Mouse (Mus musculus): ENCODE data around the gene Ugcg.

Ugcg gene

DNA sequence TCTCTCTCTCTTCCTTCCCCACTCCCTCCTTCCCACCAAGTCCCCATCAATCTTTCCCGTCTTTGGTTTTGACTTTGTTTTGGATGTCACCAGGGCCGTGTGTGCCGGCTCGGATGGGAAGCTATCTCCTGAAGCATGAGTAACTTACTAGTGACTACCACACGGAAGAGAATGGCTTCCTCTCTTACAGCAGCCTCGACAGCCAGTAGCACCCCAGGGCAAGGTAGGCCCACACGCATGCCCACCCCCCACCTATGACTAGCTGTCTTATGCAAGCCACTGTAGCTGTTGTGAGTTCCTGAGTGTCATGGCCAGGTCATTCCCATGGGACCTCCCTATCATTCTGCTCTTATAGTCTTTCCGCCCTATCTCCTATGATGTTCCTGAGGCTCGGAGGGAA is 38.0 kb downstream of the Ugcg start:
- no peak for DNase-seq (ENCODE audit: low spot score)

DNA sequence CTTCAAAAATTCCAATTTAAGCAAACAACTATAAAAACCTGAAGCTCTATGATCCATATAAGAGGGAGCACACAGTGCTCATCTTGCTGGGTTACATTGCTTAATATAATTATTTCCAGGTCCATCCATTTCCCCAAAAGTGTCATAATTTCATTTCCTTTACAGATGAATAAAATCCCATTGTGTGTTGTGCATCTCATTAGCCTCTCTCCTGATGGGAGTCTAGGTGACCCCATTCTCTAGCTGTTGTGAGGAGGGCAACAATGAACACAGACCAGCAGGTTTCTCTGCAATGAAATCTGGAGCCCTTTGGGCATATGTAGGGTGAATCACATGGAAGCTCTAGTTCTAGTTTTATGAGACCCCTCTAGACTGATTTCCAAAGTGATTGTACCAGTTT is 39.9 kb downstream of the Ugcg start:
- no peak for DNase-seq (ENCODE audit: low spot score)

DNA sequence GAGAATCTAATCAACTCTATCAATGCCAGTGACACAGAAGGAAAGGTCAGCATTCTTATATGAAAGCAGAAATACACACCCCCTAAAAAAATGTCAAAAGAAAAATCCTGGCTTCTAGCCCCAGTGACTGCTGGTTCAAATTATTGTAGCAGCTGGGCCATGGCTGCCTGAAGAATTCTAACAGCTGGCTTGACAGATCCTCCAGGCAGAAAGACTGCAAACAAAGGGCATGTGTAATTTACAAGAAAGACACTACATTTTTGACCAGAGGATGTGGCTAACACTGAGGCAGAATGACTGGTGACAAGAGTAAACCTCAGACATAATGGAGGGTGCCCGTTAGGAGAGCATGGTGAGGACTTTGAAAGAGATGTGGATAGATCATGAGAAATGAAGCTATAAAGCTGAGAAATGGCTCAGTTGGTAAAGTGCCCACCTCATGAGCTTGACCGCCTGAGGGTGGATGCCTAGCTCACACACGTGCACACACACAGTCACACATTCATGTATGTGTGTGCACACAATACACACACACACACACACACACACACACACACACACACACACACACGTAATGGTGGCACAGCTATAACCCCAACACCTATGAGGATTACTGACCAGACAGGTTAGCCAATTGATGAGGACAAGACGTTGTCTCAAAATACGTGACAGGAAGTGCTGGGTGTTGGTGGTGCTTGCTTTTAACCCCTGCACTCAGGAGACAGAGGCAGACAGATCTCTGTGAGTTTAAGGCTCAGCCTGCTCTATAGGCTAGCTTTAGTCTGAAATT is 42.4 kb downstream of the Ugcg start:
- DNase-seq (ENCODE audit: low spot score) = no peak

DNA sequence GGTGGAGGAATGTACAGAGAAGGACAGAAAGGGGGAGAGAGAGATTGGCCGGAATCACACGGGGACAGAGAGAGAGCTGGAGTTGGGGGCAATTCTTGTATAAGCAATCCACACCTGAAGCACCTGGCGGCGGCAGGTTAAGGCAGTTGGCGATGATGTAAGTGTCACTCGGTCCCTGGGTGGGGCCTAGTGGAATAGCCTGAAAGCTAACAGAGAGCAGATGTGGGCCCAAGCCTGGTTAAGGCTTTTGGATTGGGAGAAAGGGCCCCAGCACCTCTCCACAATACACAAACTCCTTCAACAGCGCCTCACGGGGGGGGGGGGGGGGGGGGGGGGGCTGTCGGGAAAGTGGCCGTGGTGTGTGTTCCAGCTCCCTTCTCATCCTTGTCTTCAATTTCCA is 45.0 kb downstream of the Ugcg start:
- no peak for DNase-seq (ENCODE audit: low spot score)

DNA sequence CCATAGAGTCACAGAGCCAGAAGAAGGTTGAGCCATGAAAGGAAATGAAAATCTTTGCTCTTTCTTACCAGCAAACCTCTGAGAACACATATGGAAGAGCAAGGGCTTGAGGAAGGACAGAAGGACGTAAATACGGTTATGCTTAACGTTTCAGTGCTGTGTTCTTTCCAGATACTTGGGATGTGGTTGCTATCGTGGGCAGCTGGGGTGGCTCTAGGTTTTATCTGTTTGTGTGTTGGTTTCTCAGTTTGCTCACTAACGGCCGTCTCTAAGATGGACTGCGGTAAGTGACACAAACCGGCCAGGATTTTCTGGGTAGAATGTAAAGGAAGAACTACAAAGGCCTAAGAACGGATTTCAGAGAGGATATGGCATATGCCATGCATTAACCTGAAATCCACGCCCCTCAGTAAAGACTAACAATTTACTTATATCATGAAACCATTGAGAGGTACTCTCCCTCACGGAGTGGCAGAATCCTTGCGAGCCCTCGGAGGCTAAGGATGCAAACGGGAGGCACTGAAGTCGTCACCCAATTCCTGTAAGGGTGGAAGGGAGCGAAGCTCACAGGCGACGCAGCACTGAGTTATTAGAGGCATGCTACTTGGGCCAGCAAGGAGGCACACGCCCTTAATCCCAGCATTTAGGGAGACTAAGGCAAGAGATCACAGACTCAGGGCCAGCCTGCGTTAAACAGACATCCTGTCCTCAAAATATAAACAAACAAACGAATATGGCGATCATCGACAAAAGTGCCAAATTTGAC is 45.6 kb downstream of the Ugcg start:
- DNase-seq (ENCODE audit: low spot score) = no peak

DNA sequence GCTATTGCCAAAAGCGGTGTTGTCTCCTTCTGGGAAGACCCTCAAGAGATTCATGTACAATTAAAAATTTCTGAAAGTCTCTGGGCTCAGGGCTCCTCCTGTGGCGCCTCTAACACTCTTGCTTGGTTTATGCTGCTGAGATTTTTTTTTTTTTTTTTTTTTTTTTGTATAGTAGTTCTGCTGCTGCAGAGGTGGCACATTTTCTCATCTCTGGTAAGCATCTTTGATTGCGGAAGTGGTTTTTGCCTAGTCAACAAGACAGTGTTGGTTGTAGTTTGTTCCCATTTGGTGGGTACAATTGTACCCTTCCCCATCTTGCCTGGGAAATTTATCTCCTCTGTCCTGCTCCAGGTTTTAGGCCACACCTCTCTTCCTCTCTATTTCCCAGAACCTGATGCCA is 47.3 kb downstream of the Ugcg start:
- DNase-seq (ENCODE audit: low spot score) = no peak

DNA sequence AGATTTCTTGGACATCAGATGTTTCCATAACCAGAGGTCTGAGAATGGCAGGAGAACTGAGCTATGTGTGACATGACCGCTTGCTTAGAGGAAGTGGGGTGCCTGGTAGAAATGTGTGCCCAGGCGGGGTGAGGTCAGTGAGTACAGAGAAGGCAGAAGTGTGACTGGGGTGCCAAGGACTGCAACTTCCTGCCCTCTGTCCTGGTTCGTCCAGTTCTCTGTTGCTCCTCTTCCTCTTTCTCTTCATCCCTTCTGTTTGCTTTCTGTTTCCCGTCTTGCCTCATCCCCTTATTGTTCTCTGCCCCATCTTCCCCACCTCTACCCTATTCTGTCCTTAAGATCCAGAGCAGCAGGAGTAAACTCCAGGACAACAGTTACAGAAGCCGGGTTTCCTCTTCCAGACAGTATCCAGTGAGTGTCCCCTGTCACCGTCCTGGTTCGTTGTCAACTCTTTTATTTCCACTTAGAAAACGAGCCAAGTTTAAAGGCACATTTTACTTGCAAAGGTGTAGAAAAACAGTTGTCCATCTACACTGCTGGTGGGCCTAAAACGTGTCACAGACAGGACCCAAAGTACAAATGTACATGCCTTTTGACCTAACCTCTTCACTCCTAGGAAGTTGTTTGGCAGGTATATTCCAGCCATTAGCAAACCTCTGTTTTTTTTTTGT is 49.7 kb downstream of the Ugcg start:
- DNase-seq (ENCODE audit: low spot score) = no peak

DNA sequence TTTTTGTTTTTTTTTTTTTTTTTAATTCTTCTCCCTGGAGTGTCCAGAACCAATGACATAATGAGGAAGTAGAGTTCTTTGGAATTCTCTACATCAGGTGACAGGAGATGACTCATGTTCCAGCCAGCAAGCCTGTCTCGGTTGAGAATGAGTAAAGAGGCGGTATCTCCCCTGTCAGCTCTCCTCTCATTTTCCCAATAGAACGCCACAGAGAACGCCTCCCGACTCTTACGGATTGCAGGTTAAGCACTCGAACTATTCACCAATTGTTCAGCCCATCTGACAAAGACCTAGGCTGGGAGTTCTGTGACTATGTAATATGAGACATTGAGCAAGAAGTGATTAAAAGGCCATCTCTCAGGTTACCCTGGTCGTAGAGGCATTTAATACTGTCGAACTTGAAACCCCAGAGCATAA is 50.3 kb downstream of the Ugcg start:
- DNase-seq (ENCODE audit: low spot score) = peak; percentile 49

DNA sequence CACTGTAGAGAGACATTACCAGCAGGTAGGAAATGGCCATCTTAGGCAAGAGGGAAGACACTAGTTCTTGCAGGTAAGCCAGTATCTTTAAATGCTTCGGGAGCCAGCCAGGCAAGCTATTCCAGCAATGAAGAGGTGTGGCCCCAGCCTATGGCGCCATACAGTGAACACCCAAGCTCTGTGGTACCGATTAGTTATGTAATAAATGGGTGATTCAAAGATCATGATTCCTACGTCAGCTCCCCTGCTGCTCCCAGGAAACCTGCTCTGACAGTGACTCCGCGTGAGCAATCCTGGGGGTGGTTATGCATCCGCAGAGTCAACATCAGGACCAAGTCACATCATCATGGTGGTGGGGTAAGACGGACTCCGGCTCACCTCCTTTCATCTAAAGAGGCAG is 51.1 kb downstream of the Ugcg start:
- no peak for DNase-seq (ENCODE audit: low spot score)

DNA sequence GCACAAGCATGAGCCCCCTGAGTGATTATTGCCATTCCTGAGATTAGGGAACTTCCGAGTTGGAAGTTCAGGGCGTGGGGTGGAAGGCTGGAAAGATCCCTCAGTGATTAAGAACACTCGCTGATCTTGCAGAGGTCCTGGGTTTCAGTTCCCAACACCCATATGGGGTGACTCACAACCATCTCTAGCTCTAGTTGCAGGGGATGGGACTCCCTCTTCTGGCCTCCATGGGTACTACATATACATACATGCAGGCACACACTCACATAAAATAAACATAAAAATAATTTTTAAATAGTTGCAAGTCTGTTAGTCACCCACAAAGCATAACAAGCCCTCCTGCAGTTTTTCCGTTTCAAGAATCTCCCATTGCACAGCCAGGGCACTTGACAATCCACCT is 52.0 kb downstream of the Ugcg start:
- DNase-seq (ENCODE audit: low spot score) = no peak

DNA sequence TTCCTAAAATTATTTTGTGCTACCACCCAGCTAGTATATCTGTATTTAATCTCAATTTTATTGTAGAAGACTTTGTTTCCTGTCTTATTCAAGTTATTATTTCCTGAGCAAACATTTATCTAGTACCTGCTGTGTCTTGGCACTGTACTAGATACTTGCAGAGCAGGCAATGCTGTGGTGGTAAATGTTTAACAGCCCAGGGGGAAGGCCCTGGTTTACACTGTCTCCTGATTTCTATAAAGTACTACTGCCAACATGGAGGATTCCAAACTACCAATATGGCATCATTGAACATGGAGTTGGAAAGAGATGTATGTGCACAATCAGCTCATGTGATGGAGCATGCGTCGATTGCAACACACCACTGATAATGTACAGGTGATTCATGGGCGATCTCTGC is 53.2 kb downstream of the Ugcg start:
- peak; percentile 52 for DNase-seq (ENCODE audit: low spot score)

DNA sequence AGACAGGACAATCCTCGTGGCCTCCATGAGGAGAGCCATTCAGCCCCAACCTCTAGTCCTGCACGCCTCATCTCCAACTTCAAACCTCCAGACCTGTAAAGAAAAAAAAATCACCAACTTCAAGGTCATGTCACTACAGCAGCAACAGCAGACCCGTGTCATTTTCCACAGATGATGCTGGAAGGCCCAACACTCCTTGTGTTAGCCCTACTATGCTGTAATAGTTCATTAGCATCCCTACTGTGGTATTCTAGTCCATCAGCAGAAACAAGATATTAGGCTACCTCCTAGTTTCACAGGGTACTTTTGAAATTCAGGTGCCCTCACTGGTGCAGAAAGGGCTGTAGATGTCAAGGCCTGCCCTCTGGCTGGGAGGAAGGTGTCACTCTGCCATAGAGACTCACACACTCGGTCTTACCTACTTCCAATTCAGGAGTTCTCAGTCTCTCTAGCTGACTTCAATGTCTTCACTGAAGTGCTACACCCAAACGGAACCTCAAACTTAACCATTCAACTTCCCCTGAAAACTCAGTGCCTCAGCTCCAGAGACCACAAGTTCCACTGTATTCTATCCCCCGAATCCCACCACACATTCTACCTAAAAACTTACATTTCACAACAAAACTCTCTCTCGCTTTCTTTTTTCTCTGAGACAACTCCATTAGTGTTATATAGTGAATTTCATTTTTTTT is 54.9 kb downstream of the Ugcg start:
- no peak for DNase-seq (ENCODE audit: low spot score)

DNA sequence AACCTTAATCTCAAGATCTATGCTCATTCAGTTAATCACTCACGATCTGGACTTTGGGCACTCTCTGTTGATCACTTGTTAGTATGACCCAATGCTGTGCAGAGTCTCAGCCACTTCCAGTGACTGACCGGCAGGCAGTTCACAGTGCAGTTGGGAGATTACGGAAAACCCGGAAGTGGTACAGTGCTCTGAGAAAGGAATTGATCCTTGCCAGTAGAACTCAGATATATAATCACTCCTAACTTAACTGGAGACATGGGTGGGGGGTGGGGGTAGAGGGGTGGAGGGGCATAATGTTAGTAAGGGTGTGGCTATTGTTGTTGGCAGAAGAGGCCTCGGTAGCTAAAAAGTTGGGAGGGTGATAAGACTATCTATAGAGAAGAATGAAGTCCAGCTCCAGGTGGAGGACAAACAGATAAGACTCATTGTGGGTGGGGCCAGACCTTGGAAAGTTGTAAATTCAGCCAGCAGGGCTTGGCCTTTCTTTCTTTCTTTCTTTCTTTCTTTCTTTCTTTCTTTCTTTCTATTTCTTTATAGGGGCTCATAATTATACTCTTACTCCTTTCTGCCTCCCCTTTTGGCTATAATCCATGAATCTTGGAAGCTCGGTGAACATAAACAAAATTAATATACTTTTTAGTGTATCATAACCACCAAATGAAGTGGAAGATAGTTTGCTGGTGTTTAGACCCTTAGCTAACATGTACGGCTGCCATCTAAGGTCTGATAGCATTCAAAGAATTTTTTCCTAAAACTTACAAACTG is 55.9 kb downstream of the Ugcg start:
- DNase-seq (ENCODE audit: low spot score) = peak; percentile 85

DNA sequence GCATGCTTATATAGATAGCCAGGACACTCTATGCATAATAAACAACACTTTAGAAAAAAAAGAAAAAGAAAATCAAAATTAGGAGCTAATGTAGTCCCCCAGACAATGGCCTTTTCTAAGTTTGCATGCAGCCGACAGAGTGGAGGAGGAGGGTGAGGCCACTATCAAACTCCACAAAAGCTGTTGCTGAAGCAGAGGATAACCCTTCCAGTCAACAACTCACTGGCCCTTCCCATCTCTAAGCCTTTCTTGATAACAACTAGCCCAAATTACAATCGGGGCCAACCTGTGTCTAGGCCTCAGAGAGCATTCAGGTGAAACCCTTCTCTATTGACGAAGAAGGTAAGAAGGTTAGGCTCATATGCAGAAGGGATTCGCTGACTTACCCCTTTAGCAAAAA is 56.7 kb downstream of the Ugcg start:
- DNase-seq (ENCODE audit: low spot score) = no peak

DNA sequence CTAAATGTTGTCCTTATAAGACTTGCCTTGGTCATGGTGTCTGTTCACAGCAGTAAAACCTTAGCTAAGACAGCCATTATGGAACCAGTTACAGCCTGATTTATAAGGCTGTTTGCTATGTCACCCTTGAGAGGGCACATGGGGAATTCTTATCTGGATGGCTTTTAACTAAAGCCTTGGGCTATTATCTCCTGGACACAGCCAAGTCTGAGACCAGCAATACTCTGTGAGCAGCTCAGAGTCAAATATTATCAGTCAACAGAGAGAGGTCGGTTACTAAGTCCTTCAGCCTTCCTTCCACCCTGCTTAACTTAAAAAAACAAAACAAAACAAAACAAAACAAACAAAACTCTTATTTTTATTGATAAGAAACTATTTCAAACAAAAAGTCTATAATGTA is 58.5 kb downstream of the Ugcg start:
- no peak for DNase-seq (ENCODE audit: low spot score)

DNA sequence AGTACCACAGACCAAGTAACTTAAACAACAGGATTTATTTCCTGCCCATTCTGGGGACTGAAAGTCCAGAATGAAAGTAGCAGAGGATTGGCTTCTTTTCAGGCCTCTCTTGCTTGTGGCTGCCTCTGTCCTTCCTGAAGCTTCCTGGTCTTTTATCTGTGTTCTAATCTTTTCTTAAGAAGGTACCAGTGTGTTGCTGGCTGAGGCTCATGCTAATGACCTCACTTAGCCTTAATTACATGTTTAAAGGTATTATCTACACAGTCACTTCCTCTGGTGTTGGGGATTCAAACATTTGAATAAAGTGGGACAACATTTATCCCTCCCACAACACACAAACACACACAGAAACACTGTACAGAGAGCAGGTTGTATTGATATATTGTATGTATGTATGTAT is 59.0 kb downstream of the Ugcg start:
- no peak for DNase-seq (ENCODE audit: low spot score)

DNA sequence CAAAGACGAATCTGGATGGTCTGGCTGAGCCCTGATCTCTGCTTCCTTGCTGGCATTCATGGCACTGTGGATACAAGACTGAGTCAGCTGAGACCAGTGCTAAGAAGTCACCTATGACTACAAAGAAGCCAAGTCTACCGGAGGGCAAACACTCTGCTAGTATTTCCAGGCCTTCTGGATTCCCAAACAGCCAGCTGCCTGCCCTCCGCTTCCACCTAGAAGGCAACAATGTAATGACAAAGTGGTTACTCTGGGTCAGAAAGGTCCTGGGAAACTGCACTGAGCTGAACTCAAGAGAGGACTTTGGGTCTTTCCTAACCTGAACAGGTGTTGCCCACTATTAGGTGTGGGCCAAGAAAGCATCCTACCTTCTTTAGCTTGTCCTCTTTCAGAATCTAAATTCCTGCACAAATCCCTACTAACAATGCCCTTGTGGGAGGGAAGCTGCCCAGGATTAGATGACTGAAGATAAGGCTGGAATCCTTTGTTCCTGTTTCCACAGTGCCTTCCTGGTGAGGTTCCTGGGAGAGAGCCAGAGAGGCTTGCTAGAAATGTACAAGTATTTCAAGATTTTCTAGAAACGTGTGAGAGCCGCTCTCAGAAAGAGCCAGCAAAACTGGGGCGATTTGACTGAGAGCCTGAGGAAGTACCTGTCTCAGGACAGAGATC is 63.5 kb downstream of the Ugcg start:
- no peak for DNase-seq (ENCODE audit: low spot score)

DNA sequence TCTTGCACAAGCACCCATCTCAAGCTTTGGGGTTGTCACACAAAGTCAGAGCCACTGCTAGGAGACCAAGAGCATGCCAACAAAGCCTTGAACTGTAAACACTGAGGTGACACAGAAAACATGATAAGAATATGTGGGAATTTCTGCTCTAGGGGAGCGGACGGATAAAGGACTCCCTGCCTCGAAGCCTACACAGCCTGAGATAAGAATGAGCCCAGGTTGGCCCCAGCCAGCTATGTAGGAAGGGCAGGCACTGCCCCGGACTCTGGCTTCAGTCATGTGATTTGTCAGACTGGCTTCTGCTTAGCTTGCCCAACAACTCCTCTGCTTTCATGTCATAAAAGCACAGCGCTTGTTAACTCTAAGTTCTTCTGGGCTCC is 64.0 kb downstream of the Ugcg start:
- no peak for DNase-seq (ENCODE audit: low spot score)

DNA sequence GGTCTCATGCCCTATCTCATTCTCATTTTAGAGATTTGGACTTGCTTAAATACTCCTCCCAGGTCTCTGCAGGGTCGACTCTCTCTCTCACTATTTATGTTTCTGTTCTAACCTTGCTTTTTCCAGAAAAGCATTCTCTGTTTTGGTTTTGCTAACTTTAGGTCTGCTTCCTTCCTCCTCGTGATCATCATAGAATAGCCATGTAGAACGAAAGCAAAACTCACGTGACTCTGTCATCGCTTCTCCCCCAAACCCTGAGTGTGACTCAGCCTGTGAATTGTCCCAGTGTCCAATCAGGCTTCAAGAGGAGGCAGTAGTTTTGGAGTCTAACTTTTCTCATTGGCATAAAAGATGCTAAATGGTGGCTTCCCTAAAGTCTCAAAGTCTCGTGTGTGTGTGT is 65.3 kb downstream of the Ugcg start:
- no peak for DNase-seq (ENCODE audit: low spot score)

DNA sequence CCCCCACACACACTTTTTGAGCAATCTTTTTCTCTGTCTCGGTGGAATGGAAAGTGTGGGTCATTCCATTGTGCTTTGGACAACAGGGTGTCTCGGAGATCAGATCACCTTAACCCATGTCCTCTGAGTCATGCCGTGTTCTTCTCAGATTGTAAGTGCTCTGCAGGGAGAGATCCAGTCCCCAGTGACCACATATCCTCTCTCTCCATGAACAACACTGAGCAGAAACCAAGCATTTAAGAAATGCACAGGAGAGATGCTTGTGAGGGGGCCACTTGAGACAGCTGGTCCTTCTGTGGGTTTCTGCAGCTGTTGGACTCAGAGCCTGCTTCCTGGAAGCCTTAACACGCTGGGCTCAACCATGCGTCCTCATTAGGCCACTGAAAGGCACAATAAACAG is 66.9 kb downstream of the Ugcg start:
- no peak for DNase-seq (ENCODE audit: low spot score)

DNA sequence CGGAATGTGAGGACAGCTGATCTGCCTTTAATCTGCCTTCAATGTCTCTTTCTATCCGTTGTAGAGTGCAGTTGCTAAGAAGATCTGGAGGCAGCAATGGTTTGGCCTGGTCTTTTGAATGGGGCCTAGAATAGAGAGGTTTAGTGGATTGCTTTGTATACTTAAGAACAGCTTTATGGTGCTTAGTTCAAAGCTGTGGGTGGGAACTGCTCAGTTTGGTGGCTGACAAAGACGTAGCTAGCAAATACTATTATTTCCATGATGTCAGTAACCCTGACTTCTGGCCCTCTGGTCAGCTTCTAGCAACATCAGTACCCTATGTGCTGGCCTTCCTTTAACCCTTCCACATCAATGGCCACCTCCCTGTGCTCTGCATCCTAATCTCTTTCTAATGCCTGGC is 68.8 kb downstream of the Ugcg start:
- no peak for DNase-seq (ENCODE audit: low spot score)
